Mouse (Mus musculus) heart, postnatal 0 days (tissue): ENCODE data around the gene Srebf2.

ENCODE experiments used
- CTCF ChIP-seq: IDR thresholded peaks from 2 replicates; pipeline ENCODE4 v1.5.1; 2016; ENCODE audit warnings: antibody characterized with exemption, control low read depth, low read depth
- EP300 ChIP-seq: IDR thresholded peaks from 2 replicates; pipeline ENCODE4 v1.6.1; 2016; ENCODE audit warnings: antibody characterized with exemption, low read depth

DNA sequence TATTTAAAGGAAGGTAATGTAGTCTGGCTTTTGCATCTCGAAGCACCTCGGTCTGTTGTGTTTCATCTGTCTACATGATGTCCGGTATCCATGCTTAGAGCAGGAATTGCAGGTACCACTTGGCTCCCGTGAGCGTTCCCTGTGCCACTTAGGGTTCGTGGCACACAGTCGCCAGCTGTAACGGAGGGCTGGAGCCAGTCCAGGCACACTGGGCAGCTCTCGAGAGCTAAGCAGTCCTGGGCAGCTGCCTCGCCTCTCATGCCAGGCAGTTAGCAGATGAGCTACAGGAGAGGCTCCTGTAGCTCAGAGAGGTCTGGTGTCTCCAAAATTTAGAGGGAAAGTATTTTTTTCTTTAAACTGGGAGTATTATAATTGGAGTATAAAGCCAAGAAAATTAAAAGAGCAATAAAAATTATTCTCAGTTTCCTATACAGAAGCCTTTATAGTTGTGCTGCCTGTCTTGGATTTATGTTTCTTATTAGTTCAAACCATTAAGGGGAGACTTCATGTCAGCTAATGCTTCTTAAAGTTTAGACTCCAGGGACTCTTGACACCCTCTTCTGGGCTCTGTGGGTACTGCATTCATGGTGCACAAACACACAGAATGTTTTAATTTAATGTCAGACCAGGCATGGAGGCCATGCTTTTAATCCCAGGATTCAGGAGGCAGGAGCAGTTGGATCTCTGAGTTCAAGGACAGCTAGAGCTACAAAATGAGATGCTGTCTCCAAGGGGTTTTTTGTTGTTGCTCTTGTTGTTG, 41.7 kb downstream of the Srebf2 start:
- TF ChIP-seq CTCF (peak; percentile 45), EP300 (no peak)
